Mouse (Mus musculus) activated CD4-positive, CD25-positive, alpha-beta regulatory T cell, adult 4 months (primary cell): ENCODE data around the gene Gm21440. TPM values are rescaled to one million over a fixed set of nuclear protein-coding genes. Genes with fewer than 3 reads are reported as not detected.
"Not testable (repeated sequence)": the region's sequence is repeated elsewhere in the genome, so short reads cannot be mapped to it uniquely, and the experiment has no call there.

ENCODE experiments used
- ATAC-seq: one replicate; pipeline ENCODE4 v1.8.0; 2017
- polyA plus RNA-seq, 2 experiments: library from polyadenylated mRNA; unstranded; fragments of 100-300 nt; shearing (Covaris generic); gene quantifications; one replicate each; pipeline ENCODE4 v1.2.1; 2017

Gm21440 gene
- not detected for polyA plus RNA-seq

- not testable (repeated sequence) for ATAC-seq
These were observed at the start of gene Gm21440, which contains the start of gene Gm21454 for GRCm38 (mm10) chrY:13252091-13252490. Gm21440 (plus strand) TSS chrY:13252391. Gm21454 (plus strand) TSS chrY:13252442.

DNA sequence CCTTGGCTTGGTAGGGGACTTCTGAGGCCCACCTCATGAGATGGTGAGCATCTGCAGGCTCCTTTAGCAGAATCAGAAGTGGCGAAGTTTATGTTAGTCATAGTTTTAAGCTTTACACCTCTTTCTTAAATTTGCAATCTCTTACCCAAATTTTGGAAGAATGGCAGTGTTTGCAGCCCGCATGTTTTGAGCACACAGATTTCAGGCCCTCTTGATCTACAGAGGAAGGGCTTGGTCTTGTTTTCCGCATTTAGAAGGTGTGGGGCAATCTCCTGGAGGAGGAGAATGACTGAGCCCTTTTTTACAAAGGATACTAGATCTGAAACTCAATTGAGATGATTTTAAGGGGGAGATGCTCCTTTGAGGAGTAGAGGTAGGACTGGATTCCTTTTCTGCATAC is 28.4 kb upstream of the Gm21440 start, which contains the start of gene Gm21828:
TSS of gene Gm21828 (minus strand) at position 101 of the 400 bp plus-strand sequence.
- ATAC-seq: not testable (repeated sequence)

Other genes with a start within 250 kb of the Gm21440 start
- not detected for gene Gm20807, start 209.5 kb upstream of the Gm21440 start, polyA plus RNA-seq
- gene Gm21891, start 118.9 kb upstream of the Gm21440 start, polyA plus RNA-seq: not detected
- not detected for gene Gm21425, start 90.4 kb upstream of the Gm21440 start, polyA plus RNA-seq
- gene Gm21828, start 28.5 kb upstream of the Gm21440 start, polyA plus RNA-seq: not detected
- gene Gm21454, start 51 bp downstream of the Gm21440 start, polyA plus RNA-seq: not detected
- not detected for gene Gm21725, start 96.7 kb downstream of the Gm21440 start, polyA plus RNA-seq
- not detected for gene Gm21866, start 213.2 kb downstream of the Gm21440 start, polyA plus RNA-seq
- not detected for gene Gm20773, start 241.6 kb downstream of the Gm21440 start, polyA plus RNA-seq